Mouse (Mus musculus) kidney, embryonic 15.5 days (tissue): Measurements from ENCODE around the gene Emc10. TPM values are rescaled to one million over a fixed set of nuclear protein-coding genes. Genes with fewer than 3 reads are reported as not detected.

ENCODE experiments used
- ATAC-seq: fragments of 200-750 bp; cut with Nextera tagmentation; replicated peaks from 2 replicates; pipeline ENCODE4 v1.8.0; 2017; ENCODE audit warnings: moderate TSS enrichment; ENCODE audit not compliant: low FRiP score
- H3K27ac ChIP-seq: fragments of 300-500 bp; sonication (generic); 2 replicates; pipeline ENCODE4 v1.5.1; 2015; ENCODE audit warnings: mild to moderate bottlenecking, inconsistent platforms
- H3K27me3 ChIP-seq: fragments of 300-500 bp; sonication (generic); 2 replicates; pipeline ENCODE4 v1.6.1; 2015; ENCODE audit warnings: inconsistent platforms
- H3K36me3 ChIP-seq: fragments of 300-500 bp; sonication (generic); 2 replicates; pipeline ENCODE4 v1.6.1; 2015; ENCODE audit warnings: inconsistent platforms
- H3K4me1 ChIP-seq: fragments of 300-500 bp; sonication (generic); 2 replicates; pipeline ENCODE4 v1.6.1; 2015; ENCODE audit warnings: inconsistent platforms
- H3K4me2 ChIP-seq: fragments of 300-500 bp; sonication (generic); 2 replicates; pipeline ENCODE4 v1.6.1; 2015; ENCODE audit warnings: moderate library complexity, mild to moderate bottlenecking, inconsistent platforms
- H3K4me3 ChIP-seq: fragments of 300-500 bp; sonication (generic); replicated peaks from 2 replicates; pipeline ENCODE4 v1.5.1; 2015; ENCODE audit warnings: mild to moderate bottlenecking, inconsistent platforms
- H3K9ac ChIP-seq: fragments of 300-500 bp; sonication (generic); 2 replicates; pipeline ENCODE4 v1.6.1; 2015; ENCODE audit warnings: mild to moderate bottlenecking, inconsistent platforms
- H3K9me3 ChIP-seq: fragments of 300-500 bp; sonication (generic); replicated peaks from 2 replicates; pipeline ENCODE4 v1.6.1; 2016; ENCODE audit warnings: inconsistent platforms
- WGBS: fragments of 180-500 bp; shearing (Covaris S2); methylation state at CpG from one replicate; pipeline ENCODE4 v1.1.7; 2015; ENCODE audit warnings: mixed read lengths; 5-methylcytosine and 5-hydroxymethylcytosine counted together
- polyA plus RNA-seq: library from polyadenylated mRNA; unstranded; fragments of >200 nt; fragmentation: Nextera tagmentation; extraction: Ambion mirVana; gene quantifications from 2 replicates; pipeline ENCODE4 v1.2.1, GENCODE M21; 2015

The Emc10 gene
- polyA plus RNA-seq = 113 and 120 TPM in 2 replicates

DNA sequence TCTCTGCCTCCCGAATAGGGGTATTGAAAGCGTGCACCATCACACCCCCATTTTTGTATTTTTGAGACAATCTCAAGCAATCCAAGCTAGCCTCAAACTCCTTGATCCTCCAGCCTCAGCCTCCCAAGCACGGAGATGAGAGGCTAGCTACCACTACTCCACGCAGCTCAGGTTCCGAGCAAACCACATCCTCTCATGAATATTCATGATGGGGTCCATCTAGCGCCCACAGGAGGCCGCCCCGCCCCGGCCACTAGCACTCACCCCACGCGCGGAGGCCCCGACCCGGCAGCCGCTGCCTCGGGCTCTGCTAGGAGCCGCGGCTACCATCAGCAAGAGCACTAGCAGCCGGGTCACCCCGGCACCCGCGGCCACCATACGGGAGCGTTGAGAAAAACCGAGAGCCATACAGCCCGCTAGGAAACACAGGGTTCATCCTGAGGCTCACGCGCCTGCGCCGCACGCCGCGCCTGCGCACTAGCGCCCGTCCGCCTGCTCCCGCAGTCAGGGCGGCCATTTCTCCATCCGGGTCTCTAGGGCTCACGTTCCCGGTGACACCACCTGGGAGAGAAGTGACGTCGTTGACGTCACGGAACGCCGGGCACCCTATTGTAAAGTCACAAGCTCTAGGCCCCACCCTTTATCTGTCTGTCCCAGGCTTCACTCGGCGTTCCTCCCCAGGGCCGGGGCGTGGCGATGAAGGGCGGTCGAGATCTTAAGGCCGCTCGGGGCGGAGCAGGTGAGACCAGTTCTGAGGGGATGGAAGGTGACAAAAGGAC lies at the start of gene Emc10, which contains the start of gene Fam71e1:
Gene Emc10 (minus strand): TSS at position 538 of the 779 bp plus-strand sequence.
Gene Fam71e1 (plus strand): TSS at position 590 of the 779 bp plus-strand sequence.
- Histone ChIP-seq H3K4me3 (peak within 1 kb of the TSS; percentile 81), H3K27ac (peak within 1 kb of the TSS; percentile 98), H3K36me3 (peaks cover 30% of the 10 kb centered on the region), H3K4me2 (peak within 1 kb of the TSS; percentile 95), H3K27me3 (peaks cover 5% of the 10 kb centered on the region; the same call in 1 of the 2 replicates), H3K4me1 (peaks cover 22% of the 10 kb centered on the region), H3K9me3 (no peaks in the 10 kb centered on the region), H3K9ac (peak within 1 kb of the TSS; percentile 86)
- ATAC-seq = peak; percentile 97
- WGBS = 1% methylated on average over 58 of the region's 58 CpGs

DNA sequence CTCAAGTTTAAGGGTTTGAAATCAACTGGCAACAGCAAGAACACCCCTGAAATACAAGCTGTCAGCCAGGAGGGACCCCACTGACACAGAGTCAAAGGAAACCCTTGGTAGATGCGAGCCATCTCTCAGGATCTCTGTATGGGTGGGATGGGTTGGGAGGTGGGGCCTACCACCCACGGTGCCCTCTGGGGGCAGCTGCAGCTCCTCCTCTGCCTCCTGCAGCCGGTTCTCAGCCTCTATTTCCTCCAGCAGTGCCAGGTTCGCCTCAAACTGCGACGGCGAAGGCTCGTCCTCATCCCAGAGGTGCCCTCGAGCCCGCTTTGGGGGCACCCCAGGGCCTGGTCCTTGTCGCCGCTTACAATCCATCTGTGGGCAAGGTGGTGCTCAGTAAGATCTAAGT lies 46.7 kb upstream of the Emc10 start:
- H3K9ac ChIP-seq = no peak overlapping the region
- WGBS = 77% methylated on average over 12 of the region's 12 CpGs
- no peaks in the 10 kb centered on the region for H3K9me3 ChIP-seq
- no peaks in the 10 kb centered on the region for H3K27me3 ChIP-seq
- ATAC-seq = no peak
- peaks cover 14% of the 10 kb centered on the region for H3K4me1 ChIP-seq
- no peak overlapping the region for H3K4me3 ChIP-seq
- H3K4me2 ChIP-seq = no peak overlapping the region
- H3K27ac ChIP-seq = no peak overlapping the region
- H3K36me3 ChIP-seq = peaks cover 50% of the 10 kb centered on the region

DNA sequence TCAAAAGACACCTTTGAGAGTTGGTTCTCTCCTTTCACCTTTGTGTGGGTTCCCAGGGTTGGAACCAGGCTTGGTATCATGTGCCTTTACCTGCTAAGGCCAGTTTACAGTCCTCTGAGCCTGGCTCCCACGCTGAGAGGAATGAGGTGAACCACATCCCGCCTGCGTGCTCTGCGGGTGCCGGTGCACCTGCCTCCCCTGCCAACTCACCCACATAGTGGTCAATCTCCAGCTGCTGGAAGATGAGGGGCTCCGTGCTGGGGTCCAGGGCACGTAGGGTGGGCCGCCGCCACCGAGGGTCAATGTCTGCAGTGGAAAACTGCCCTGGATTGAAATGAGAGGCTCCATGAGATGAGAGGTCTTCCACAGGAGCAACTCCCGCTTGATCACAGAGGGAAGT lies 46.2 kb upstream of the Emc10 start:
- Histone ChIP-seq H3K4me1 (peaks cover 9% of the 10 kb centered on the region), H3K9ac (no peak overlapping the region), H3K4me3 (no peak overlapping the region), H3K9me3 (no peaks in the 10 kb centered on the region), H3K27me3 (no peaks in the 10 kb centered on the region), H3K36me3 (peaks cover 56% of the 10 kb centered on the region), H3K4me2 (no peak overlapping the region), H3K27ac (no peak overlapping the region)
- 94% methylated on average over 11 of the region's 11 CpGs for WGBS
- ATAC-seq = no peak

DNA sequence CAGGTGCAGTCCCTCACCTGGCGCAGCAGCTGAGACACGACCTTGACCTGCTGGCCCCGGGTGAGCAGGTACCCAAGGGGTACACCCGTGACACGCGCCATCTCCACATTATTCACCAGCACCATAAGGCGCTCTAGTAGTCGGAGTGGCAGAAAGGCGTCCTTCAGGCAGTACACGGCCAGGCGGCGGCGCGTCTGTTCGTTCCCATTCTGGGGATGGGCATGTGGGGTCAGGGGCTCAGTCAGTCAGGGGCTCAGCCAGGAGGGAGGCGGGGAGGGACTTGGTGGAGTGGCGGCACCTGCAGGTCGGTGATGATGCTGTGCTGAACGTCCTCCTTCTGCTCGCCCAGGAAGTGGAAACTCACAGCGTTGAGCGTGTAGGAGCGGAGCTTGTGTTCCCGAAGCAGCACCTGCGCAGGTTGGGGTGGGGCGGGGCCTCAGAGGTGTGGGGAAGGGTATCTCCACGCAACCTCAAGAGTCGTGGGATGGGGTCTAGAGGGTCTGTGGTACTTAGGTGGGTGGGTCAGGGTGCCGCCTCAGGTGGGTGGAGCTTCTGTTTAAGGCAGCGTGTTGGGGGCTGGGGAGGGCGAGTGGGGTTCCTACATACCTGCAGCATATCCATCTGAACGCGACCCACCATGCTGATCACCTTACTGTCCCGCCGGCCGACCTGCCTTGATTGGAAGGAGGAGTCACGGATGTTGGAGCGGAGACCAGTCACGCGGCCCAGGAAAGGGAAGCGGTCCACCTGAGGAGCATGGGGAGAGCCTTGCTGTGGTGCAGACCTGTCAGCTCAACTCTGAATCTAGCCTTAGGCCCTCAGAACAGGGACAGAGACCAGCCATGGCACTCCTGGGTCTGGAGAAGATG lies 42.7 kb upstream of the Emc10 start:
- H3K4me2 ChIP-seq = no peak overlapping the region
- no peaks in the 10 kb centered on the region for H3K4me1 ChIP-seq
- H3K27ac ChIP-seq = no peak overlapping the region
- H3K4me3 ChIP-seq = no peak overlapping the region
- 91% methylated on average over 41 of the region's 41 CpGs for WGBS
- no peak for ATAC-seq
- H3K36me3 ChIP-seq = peaks cover 90% of the 10 kb centered on the region
- no peaks in the 10 kb centered on the region for H3K27me3 ChIP-seq
- H3K9ac ChIP-seq = no peak overlapping the region
- no peaks in the 10 kb centered on the region for H3K9me3 ChIP-seq

DNA sequence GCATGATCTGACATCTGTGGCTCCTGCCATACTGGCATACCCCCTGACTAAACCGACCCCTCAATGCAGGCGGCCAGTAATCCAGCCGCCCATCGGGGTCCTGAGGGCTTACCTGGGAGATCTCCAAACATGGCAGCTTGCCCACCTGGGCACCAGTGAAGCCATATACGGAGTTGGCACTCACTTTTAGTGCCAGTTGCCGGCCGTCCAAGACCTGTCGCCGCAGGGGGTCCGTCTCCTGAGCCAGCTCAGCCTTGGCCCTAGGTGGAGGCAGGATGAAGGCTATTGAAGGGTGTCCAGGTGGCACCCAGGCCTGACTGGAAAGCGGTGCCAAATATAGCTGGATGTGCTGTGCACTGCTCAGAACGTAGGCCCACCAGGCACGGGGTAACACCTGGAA lies 41.2 kb upstream of the Emc10 start:
- Histone ChIP-seq H3K4me1 (no peaks in the 10 kb centered on the region), H3K27me3 (no peaks in the 10 kb centered on the region), H3K36me3 (peaks cover 99% of the 10 kb centered on the region), H3K4me2 (no peak overlapping the region), H3K9ac (no peak overlapping the region), H3K27ac (no peak overlapping the region), H3K9me3 (no peaks in the 10 kb centered on the region), H3K4me3 (no peak overlapping the region)
- 91% methylated on average over 13 of the region's 13 CpGs for WGBS
- no peak for ATAC-seq

DNA sequence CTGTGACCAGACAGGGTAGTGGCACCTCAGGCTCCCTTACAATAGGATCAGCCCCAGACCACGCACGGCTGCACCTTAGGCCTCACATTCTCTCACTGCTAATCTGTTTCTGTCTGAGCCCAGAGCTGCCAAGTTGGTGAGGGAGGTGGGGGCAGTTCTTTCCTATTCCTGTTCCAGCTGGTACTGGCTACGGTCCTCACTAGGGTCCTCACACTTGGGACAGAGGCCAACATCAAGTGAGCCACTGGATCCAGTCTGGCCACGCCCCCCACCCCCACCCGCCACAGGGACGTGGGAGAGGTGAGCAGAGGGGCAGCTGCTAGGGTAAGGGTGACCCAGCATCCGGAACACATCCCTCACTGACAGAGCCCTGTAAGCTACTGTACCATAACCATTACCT lies 40.7 kb upstream of the Emc10 start:
- H3K36me3 ChIP-seq = peaks cover 97% of the 10 kb centered on the region
- WGBS = 74% methylated on average over 7 of the region's 7 CpGs
- no peak for ATAC-seq

DNA sequence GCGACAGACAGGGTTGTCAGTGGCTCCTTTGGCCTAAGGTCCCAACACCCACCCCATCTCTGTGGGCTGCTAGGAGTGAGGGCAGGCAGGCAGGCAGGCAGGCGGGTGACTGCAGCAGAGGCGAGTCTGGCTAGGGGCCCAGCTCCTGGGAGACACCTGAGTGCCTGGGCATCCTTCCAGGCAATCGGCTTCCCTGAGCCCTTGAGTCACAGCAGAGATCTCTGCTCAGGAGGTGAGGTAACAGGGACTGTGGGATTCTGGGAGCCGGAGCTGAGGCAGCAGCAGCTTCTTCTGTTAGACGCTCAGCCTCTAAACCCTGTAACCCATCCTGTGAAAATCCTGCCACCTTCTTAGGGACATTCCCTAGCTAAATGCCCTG lies 40.2 kb upstream of the Emc10 start:
- no peak overlapping the region for H3K4me3 ChIP-seq
- peaks cover 93% of the 10 kb centered on the region for H3K36me3 ChIP-seq
- ATAC-seq = no peak
- no peak overlapping the region for H3K9ac ChIP-seq
- H3K9me3 ChIP-seq = no peaks in the 10 kb centered on the region
- H3K4me1 ChIP-seq = no peaks in the 10 kb centered on the region
- H3K27ac ChIP-seq = no peak overlapping the region
- H3K27me3 ChIP-seq = no peaks in the 10 kb centered on the region
- no peak overlapping the region for H3K4me2 ChIP-seq
- WGBS = 87% methylated on average over 6 of the region's 6 CpGs

More for the DNA sequence above, 40.7 kb upstream of the Emc10 start:
- Histone ChIP-seq H3K4me2 (no peak overlapping the region), H3K4me3 (no peak overlapping the region), H3K27ac (no peak overlapping the region), H3K27me3 (no peaks in the 10 kb centered on the region), H3K9me3 (no peaks in the 10 kb centered on the region), H3K4me1 (no peaks in the 10 kb centered on the region), H3K9ac (no peak overlapping the region)

DNA sequence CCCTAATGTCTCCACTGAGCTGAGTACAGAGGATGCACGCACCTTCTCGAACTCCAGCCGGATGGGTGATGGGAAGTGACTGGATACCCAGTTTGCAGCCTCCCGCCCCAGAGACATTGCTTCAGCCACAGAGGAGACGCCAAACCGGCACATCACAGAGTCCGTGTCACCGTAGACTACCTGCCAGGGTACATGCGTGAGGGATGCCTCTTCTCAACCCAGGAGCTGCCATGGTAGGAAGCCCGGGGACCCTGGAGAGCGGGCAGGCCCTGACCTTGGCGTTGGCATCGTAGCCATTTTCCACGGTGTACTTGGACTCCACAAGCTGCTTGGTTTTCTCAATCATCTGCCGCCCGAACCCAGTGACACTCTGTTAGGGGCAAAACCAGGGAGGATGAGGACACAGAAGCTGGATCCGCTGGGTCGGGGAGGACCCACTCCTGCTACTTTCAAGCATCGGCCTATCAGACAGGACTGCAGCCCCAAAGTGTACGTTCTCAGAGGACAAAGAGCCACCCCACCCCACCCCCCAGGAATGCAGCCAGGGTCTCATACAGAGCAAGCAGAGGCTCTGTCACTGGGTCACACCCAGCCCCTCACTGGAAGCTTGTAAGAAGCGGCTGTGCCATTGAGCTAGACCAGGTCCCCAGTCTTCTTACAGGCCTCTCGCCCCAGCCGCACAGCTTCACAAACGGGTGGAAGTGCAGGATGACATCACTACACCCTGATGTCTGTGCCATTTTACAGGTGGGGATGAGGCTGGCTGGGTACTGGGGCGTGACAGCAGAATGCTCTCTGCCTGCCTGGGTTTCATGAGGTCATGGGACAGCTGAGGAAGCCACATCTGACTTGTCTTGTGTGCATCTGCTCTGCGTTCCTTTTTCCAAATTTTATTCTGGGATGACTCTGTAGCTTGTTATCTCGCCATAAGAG lies 39.6 kb upstream of the Emc10 start:
- H3K4me1 ChIP-seq = no peaks in the 10 kb centered on the region
- H3K9me3 ChIP-seq = no peaks in the 10 kb centered on the region
- H3K27ac ChIP-seq = no peak overlapping the region
- no peak for ATAC-seq
- H3K9ac ChIP-seq = no peak overlapping the region
- no peaks in the 10 kb centered on the region for H3K27me3 ChIP-seq
- H3K4me3 ChIP-seq = no peak overlapping the region
- H3K36me3 ChIP-seq = peaks cover 87% of the 10 kb centered on the region
- no peak overlapping the region for H3K4me2 ChIP-seq
- WGBS = 89% methylated on average over 27 of the region's 27 CpGs

DNA sequence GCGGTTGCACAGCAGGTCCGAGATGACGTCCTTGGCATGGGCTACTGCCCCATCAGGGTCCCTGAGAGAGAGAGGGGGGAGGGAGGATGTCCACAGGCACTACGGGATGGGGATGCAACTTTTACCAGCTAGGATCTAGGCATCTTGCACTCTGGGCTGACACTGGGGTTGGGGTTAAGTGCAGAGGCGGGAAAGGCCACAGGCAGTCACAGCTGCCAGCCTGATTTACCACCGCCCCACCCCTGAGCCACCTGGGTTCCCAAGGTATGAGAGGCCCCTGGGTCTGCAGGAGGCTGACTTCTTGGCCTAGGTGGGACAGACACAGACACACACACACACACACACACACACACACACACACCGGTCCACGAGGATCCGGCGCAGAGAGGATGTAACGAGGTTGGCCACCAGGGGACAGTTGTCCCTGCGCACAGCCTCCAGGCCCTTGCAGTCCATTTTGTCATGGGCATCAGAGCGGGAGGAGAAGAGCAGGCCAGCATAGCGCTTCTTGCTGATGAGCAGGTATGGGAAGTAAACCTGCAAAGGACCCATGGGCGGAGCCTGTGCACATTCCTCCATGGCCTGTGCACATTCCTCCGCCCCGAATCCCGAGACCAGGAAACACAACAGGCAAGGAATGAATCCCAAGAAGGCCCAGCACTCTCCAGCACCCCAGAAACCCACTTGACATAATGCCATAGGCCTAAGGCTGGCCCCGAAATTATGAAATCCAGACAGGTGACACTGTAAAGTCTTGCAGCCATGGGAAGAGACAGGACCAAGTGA lies 38.5 kb upstream of the Emc10 start:
- no peaks in the 10 kb centered on the region for H3K27me3 ChIP-seq
- no peaks in the 10 kb centered on the region for H3K4me1 ChIP-seq
- H3K9me3 ChIP-seq = no peaks in the 10 kb centered on the region
- no peak overlapping the region for H3K4me3 ChIP-seq
- H3K36me3 ChIP-seq = peaks cover 76% of the 10 kb centered on the region
- 89% methylated on average over 19 of the region's 19 CpGs for WGBS
- no peak for ATAC-seq
- no peak overlapping the region for H3K4me2 ChIP-seq
- no peak overlapping the region for H3K27ac ChIP-seq
- H3K9ac ChIP-seq = no peak overlapping the region

DNA sequence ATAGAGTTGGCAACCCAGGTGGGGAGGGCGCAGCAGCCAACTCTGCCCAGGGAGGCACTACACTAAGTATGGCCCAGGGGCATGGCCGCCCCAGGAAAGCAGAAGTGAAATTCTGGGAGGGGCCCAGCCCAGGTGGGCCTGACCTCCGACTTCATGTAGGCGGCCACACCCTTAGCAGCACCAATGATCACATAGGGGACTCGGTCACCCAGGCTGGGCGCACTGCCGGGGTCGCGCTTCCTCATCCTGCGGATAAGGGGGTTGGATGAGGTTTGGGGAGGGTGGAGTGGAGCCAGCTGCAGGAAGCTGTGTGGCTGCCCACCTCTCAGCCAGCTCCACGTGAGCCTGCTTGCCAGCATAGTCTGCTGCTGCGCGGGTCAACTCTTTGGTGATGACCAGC lies 37.9 kb upstream of the Emc10 start:
- Histone ChIP-seq H3K4me1 (no peaks in the 10 kb centered on the region), H3K27me3 (no peaks in the 10 kb centered on the region), H3K27ac (no peak overlapping the region), H3K36me3 (peaks cover 70% of the 10 kb centered on the region), H3K4me2 (no peak overlapping the region), H3K4me3 (no peak overlapping the region), H3K9ac (no peak overlapping the region), H3K9me3 (no peaks in the 10 kb centered on the region)
- WGBS = 85% methylated on average over 13 of the region's 13 CpGs
- no peak for ATAC-seq

DNA sequence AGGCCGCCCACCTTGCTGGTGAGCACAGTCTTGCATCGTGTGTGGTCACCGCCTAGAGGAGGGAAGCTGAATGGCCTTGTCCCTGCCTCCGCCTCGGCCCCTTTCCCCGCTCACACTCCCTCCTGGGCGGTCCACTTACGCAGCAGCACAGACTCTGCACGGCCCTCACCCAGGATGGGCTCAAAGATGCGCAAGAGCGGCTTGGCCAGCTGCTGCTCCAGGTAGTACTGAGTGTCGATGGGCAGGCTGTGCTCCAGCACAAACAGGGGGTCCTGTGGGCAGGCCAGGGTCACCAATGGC lies 37.4 kb upstream of the Emc10 start:
- Histone ChIP-seq H3K4me2 (no peak overlapping the region), H3K27ac (no peak overlapping the region), H3K9ac (no peak overlapping the region), H3K4me1 (no peaks in the 10 kb centered on the region), H3K9me3 (no peaks in the 10 kb centered on the region), H3K4me3 (no peak overlapping the region), H3K27me3 (peaks cover 1% of the 10 kb centered on the region; the same call in 1 of the 2 replicates), H3K36me3 (peaks cover 64% of the 10 kb centered on the region)
- no peak for ATAC-seq
- WGBS = 76% methylated on average over 12 of the region's 12 CpGs
